ENCODE assay signal across 8 mouse cellular contexts in genomic region chr2:13399480-13400072, GRCm38 (mm10).
A peak's percentile ranks its signal among the peaks of the same experiment; 100 is the strongest.
DNase-seq lines count a peak whose midpoint lies in the region; ATAC-seq and TF ChIP-seq lines count a peak whose summit lies in the region.

No protein-coding gene starts in this region.

- TF ChIP-seq CTCF in C2C12 (IDR thresholded peaks at IDR 0.05; ENCODE audit: control insufficient read depth, insufficient read depth, insufficient read length), result no peak

- 50% methylated on average over 5 of the region's 5 CpGs for WGBS in heart, embryonic 15.5 days
- 35% methylated on average over 5 of the region's 5 CpGs for WGBS in forebrain, embryonic 12.5 days
- 74% methylated on average over 5 of the region's 5 CpGs for WGBS in midbrain, embryonic 10.5 days
- WGBS in liver, embryonic 12.5 days (ENCODE audit: insufficient replicate concordance), result 49% methylated on average over 5 of the region's 5 CpGs

- no peak overlapping the region for H3K4me3 ChIP-seq in heart, embryonic 15.5 days
- H3K4me3 ChIP-seq in C2C12 (ENCODE audit: insufficient read depth, poor library complexity, severe bottlenecking), result no peak overlapping the region
- H3K4me3 ChIP-seq in forebrain, embryonic 12.5 days (replicated peaks), result no peak overlapping the region
- H3K4me3 ChIP-seq in midbrain, embryonic 10.5 days, result no peak overlapping the region; the same call in 1 of the 2 replicates
- no peak overlapping the region for H3K4me3 ChIP-seq in liver, embryonic 12.5 days

- H3K79me2 ChIP-seq in C2C12 (ENCODE audit: control insufficient read depth, insufficient read depth), result no peaks in the 10 kb centered on the region

- no peak overlapping the region for H3ac ChIP-seq in C2C12 (ENCODE audit: control insufficient read depth, insufficient read length, low read depth)

- H3K27me3 ChIP-seq in heart, embryonic 15.5 days, result no peaks in the 10 kb centered on the region
- no peaks in the 10 kb centered on the region for H3K27me3 ChIP-seq in C2C12 (ENCODE audit: control insufficient read depth, insufficient read depth, insufficient read length)
- no peaks in the 10 kb centered on the region for H3K27me3 ChIP-seq in forebrain, embryonic 12.5 days
- H3K27me3 ChIP-seq in midbrain, embryonic 10.5 days (ENCODE audit: low read depth, poor library complexity, severe bottlenecking), result no peaks in the 10 kb centered on the region
- no peaks in the 10 kb centered on the region for H3K27me3 ChIP-seq in liver, embryonic 12.5 days (replicated peaks)

- H3K36me3 ChIP-seq in heart, embryonic 15.5 days, result no peaks in the 10 kb centered on the region
- no peaks in the 10 kb centered on the region for H3K36me3 ChIP-seq in C2C12 (ENCODE audit: control insufficient read depth, insufficient read depth)
- H3K36me3 ChIP-seq in forebrain, embryonic 12.5 days (replicated peaks), result no peaks in the 10 kb centered on the region
- no peaks in the 10 kb centered on the region for H3K36me3 ChIP-seq in midbrain, embryonic 10.5 days
- no peaks in the 10 kb centered on the region for H3K36me3 ChIP-seq in liver, embryonic 12.5 days

- peak overlapping the region; percentile 72 for H3K27ac ChIP-seq in heart, embryonic 15.5 days
- peak overlapping the region; percentile 76 for H3K27ac ChIP-seq in forebrain, embryonic 12.5 days
- H3K27ac ChIP-seq in midbrain, embryonic 10.5 days (replicated peaks), result peak overlapping the region; percentile 88
- H3K27ac ChIP-seq in liver, embryonic 12.5 days, result no peak overlapping the region

- H3K4me1 ChIP-seq in heart, embryonic 15.5 days (replicated peaks), result peaks cover 18% of the 10 kb centered on the region
- peaks cover 31% of the 10 kb centered on the region for H3K4me1 ChIP-seq in forebrain, embryonic 12.5 days
- H3K4me1 ChIP-seq in midbrain, embryonic 10.5 days, result peaks cover 52% of the 10 kb centered on the region
- peaks cover 10% of the 10 kb centered on the region for H3K4me1 ChIP-seq in liver, embryonic 12.5 days

- no peaks in the 10 kb centered on the region for H3K79me3 ChIP-seq in C2C12 (ENCODE audit: low read depth)

- intact Hi-C loops in heart, postnatal 36 days (cut with DNase I), result loop anchor here (2.0 kb wide), 1 partner anchor 13 kb away; no protein-coding TSS in a partner anchor

- no peak overlapping the region for H3K4me2 ChIP-seq in heart, embryonic 15.5 days
- H3K4me2 ChIP-seq in forebrain, embryonic 12.5 days, result peak overlapping the region; percentile 13; the same call in 1 of the 2 replicates
- H3K4me2 ChIP-seq in liver, embryonic 12.5 days, result no peak overlapping the region

- no peaks in the 10 kb centered on the region for H3K9me3 ChIP-seq in heart, embryonic 15.5 days (replicated peaks)
- H3K9me3 ChIP-seq in forebrain, embryonic 12.5 days, result no peaks in the 10 kb centered on the region
- no peaks in the 10 kb centered on the region for H3K9me3 ChIP-seq in midbrain, embryonic 10.5 days (replicated peaks)
- H3K9me3 ChIP-seq in liver, embryonic 12.5 days (replicated peaks), result no peaks in the 10 kb centered on the region

- ATAC-seq in heart, embryonic 15.5 days (replicated peaks; ENCODE audit: insufficient number of reproducible peaks, insufficient read depth, low FRiP score, low read depth), result peak; percentile 37; the same call in 1 of the 2 replicates
- ATAC-seq in forebrain, embryonic 12.5 days (ENCODE audit: low FRiP score), result peak; percentile 71
- no peak for ATAC-seq in liver, embryonic 12.5 days

- no peak overlapping the region for H3K9ac ChIP-seq in heart, embryonic 15.5 days
- no peak overlapping the region for H3K9ac ChIP-seq in forebrain, embryonic 12.5 days
- no peak overlapping the region for H3K9ac ChIP-seq in liver, embryonic 12.5 days

- no peak for DNase-seq in heart, postnatal 36 days
- DNase-seq in midbrain, embryonic 10.5 days (ENCODE audit: low spot score), result peak; percentile 26
- no peak for DNase-seq in yolk sac, embryonic 10.5 days (ENCODE audit: low spot score)
- DNase-seq in spleen, postnatal 14 days (ENCODE audit: low spot score in 2 of 2), result no peak

TF ChIP-seq in C2C12, 6 proteins besides CTCF, POLR2A, EP300 and RAD21:
- TF ChIP-seq CEBPB (IDR thresholded peaks at IDR 0.05; ENCODE audit: low read depth) (peak; percentile 32), MAX (IDR thresholded peaks at IDR 0.05) (no peak), USF1 (IDR thresholded peaks at IDR 0.05; ENCODE audit: low read depth) (no peak), FOSL1 (IDR thresholded peaks at IDR 0.05; ENCODE audit: insufficient read depth, low read length, poor library complexity, severe bottlenecking) (no peak)
